Mouse (Mus musculus): ENCODE results near the gene Tgfbr3l. TPM values are rescaled to one million over a fixed set of nuclear protein-coding genes. Genes with fewer than 3 reads are reported as not detected.

Tgfbr3l gene
- 3.3 and 5.0 TPM in 2 replicates for polyA plus RNA-seq (2014; fragmentation: Nextera tagmentation; extraction: Ambion mirVana)

DNA sequence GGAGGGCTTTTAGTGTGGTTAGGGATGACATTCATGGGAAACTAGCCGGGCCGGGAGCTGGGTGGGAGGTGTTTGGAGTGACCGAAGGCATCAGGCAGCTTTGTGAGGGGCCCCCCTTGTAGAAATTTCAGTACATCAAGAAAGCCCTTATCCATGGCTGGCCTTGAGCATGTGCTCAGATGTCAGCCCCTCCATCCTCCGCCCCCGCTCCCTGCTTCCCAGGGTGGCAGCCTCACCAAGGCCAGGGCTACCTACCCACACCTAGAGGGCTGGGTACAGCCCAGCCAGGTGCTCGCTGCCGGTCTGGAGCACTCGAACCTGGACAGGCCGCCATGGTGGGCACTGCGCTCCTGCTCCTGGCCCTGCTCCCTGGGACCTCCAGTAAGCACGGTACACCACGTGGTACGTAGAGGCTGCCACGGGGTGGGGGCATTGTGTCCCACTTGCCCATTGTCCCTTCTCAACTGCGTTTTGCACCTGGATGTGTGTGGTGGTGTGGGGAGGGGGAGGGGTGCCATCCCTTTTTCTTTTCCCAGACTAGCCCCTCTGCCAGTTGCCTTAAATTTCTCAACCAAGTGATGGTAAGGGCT lies at the start of gene Tgfbr3l:
Gene Tgfbr3l, plus strand, starts transcription at position 264 of the 590 bp plus-strand sequence.
- WGBS, result 82% methylated on average over 15 of the region's 15 CpGs
- Histone ChIP-seq H3K4me3 (ENCODE audit: low read depth, low read length) (no peak within 1 kb of the TSS), H3K36me3 (ENCODE audit: control insufficient read depth, insufficient read depth, low read length) (peaks cover 64% of the 10 kb centered on the region), H3K27me3 (replicated peaks; ENCODE audit: control insufficient read depth, insufficient read depth, low read length) (no peaks in the 10 kb centered on the region), H3K9ac (ENCODE audit: low read depth, low read length) (peak within 1 kb of the TSS; percentile 46), H3K9me3 (ENCODE audit: control insufficient read depth, low read length) (no peaks in the 10 kb centered on the region), H3K4me2 (ENCODE audit: low read depth, low read length) (no peak within 1 kb of the TSS), H3K27ac (replicated peaks; ENCODE audit: low read depth, low read length) (no peak within 1 kb of the TSS), H3K4me1 (ENCODE audit: control insufficient read depth, insufficient read depth, low read length) (peaks cover 10% of the 10 kb centered on the region)
- DNase-seq (ENCODE audit: low spot score) (no peak), ATAC-seq (ENCODE audit: low read depth) (no peak)

DNA sequence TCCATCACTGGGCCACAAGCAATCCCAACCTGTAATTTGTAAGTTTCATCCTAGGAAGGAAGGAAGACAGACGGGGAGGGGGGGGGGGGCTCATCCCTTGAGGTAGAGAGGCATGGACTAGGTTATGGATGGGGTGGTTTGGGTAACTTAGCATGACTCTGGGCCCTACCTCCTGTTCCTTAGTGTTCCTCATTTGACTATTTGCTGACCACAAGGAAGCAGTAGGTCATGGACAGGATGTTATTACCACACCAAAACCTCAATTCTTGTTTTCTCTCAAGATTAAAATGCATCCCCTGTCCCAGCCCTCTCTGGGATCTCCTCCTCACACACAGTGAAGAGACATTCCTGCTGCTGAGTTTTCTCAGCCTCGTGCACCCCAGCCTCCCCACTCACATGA lies 46.7 kb upstream of the Tgfbr3l start:
- no peaks in the 10 kb centered on the region for H3K4me1 ChIP-seq (ENCODE audit: control insufficient read depth, insufficient read depth, low read length)
- H3K9me3 ChIP-seq (ENCODE audit: control insufficient read depth, low read length), result no peaks in the 10 kb centered on the region
- H3K36me3 ChIP-seq (ENCODE audit: control insufficient read depth, insufficient read depth, low read length), result peaks cover 31% of the 10 kb centered on the region
- no peak overlapping the region for H3K27ac ChIP-seq (replicated peaks; ENCODE audit: low read depth, low read length)
- H3K4me3 ChIP-seq (ENCODE audit: low read depth, low read length), result no peak overlapping the region
- H3K27me3 ChIP-seq (replicated peaks; ENCODE audit: control insufficient read depth, insufficient read depth, low read length), result peaks cover 24% of the 10 kb centered on the region
- WGBS, result 65% methylated on average over 2 of the region's 2 CpGs
- no peak overlapping the region for H3K4me2 ChIP-seq (ENCODE audit: low read depth, low read length)
- no peak overlapping the region for H3K9ac ChIP-seq (ENCODE audit: low read depth, low read length)
- DNase-seq (ENCODE audit: low spot score) (no peak), ATAC-seq (ENCODE audit: low read depth) (no peak; the same call in 1 of the 2 replicates)

DNA sequence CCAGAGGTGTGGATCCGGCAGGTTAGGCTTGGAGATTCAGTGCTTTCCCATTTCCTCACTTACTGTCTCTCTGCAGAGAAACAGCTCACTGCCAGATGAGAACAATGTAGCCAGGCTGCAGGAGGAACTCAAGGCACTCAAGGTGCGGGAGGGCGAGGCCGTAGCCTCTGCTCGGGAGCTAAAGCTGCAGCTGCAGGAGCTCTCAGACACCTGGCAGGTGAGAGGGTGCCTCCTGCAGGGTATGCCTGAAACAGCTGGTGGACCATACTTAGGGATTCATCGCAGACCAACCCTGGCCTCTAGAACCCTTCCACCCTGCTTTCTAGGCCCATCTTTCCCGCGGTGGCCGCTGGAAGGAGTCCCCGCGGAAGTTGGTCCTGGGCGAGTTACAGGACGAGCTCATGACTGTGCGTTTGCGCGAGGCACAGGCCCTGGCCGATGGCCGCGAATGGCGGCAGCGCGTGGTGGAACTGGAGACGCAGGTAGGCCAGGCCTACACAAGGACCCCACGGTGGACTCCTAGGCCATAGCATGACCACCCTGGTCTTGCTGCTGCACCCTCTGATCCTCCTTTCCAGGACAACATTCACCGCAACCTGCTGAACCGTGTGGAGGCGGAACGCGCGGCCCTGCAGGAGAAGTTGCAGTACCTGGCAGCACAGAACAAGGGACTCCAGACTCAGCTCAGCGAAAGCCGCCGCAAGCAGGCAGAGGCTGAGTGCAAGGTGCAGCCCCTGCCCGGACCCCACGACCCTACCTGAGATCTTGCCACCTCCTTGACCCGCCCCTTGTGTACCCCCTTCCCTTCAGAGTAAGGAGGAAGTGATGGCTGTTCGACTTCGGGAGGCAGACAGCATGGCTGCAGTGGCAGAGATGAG lies 42.5 kb upstream of the Tgfbr3l start:
- H3K4me2 ChIP-seq (ENCODE audit: low read depth, low read length), result 0 out of 2 replicates have a peak overlapping the region, but pooled peaks have one; percentile 26
- ATAC-seq (ENCODE audit: low read depth), result no peak
- 36% methylated on average over 35 of the region's 38 CpGs for WGBS
- H3K27me3 ChIP-seq (replicated peaks; ENCODE audit: control insufficient read depth, insufficient read depth, low read length), result peaks cover 34% of the 10 kb centered on the region
- no peaks in the 10 kb centered on the region for H3K9me3 ChIP-seq (ENCODE audit: control insufficient read depth, low read length)
- no peak overlapping the region for H3K4me3 ChIP-seq (ENCODE audit: low read depth, low read length)
- no peak for DNase-seq (ENCODE audit: low spot score)
- no peaks in the 10 kb centered on the region for H3K4me1 ChIP-seq (ENCODE audit: control insufficient read depth, insufficient read depth, low read length)
- no peak overlapping the region for H3K27ac ChIP-seq (replicated peaks; ENCODE audit: low read depth, low read length)
- 0 out of 2 replicates have a peak overlapping the region, but pooled peaks have one; percentile 26 for H3K9ac ChIP-seq (ENCODE audit: low read depth, low read length)
- H3K36me3 ChIP-seq (ENCODE audit: control insufficient read depth, insufficient read depth, low read length), result peaks cover 26% of the 10 kb centered on the region

DNA sequence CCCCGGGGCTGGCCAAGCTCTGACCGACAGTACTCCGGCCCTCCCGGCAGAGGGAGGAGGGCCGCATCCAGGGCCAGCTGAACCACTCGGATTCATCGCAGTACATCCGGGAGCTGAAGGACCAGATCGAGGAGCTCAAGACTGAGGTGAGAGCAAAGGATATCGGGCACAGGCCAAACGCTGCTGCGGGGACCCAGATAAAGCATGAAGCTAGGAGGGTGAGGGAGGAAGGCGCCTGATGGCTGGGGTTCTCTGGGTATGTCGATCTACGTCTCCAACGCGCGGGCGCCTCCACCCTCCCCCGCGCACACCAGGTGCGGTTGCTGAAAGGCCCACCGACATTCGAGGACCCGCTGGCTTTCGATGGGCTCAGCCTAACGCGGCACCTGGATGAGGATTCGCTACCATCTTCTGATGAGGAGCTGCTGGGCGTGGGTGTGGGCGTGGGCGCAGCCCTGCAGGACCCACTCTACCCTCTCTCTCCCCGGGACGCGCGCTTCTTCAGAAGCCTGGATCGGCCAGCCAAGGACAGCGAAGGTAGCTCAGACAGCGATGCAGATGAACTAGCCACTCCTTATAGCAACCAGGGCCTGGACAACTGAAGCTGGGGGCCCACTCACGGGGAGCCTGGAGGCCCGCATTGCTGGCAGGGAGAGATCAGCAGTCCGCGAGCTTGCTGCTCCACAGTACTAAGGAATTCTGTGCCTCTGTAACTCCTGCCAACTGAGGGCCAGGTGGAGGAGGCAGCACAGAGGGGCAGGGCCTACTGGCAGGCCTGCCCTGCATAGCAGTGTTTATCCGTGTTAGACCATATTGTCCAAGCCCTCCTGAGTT lies 41.6 kb upstream of the Tgfbr3l start:
- Histone ChIP-seq H3K4me3 (ENCODE audit: low read depth, low read length) (no peak overlapping the region), H3K4me1 (ENCODE audit: control insufficient read depth, insufficient read depth, low read length) (no peaks in the 10 kb centered on the region), H3K27me3 (replicated peaks; ENCODE audit: control insufficient read depth, insufficient read depth, low read length) (peaks cover 34% of the 10 kb centered on the region), H3K9ac (ENCODE audit: low read depth, low read length) (peak overlapping the region; percentile 30; the same call in 1 of the 2 replicates), H3K4me2 (ENCODE audit: low read depth, low read length) (peak overlapping the region; percentile 26), H3K36me3 (ENCODE audit: control insufficient read depth, insufficient read depth, low read length) (peaks cover 26% of the 10 kb centered on the region), H3K27ac (replicated peaks; ENCODE audit: low read depth, low read length) (no peak overlapping the region), H3K9me3 (ENCODE audit: control insufficient read depth, low read length) (no peaks in the 10 kb centered on the region)
- 16% methylated on average over 31 of the region's 44 CpGs for whole genome bisulfite sequencing
- DNase-seq (ENCODE audit: low spot score) (no peak), ATAC-seq (ENCODE audit: low read depth) (peak; percentile 31)

DNA sequence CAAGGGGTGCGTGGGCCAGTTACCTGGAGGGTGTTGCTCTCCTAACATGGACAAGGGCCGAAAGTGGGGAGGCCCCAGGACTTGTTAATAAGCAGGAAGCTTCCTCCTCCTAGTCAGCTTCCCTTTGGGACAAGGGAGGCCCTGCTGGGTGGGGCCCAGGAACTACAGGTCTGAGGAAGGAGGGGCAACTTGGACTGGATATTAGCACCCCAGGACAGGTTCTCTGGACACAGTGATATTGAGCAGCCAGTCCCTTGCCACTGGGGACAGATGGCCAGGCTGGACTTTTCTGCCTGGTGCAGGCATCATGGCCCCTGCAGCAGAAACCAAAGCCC lies 41.0 kb upstream of the Tgfbr3l start:
- H3K27ac ChIP-seq (replicated peaks; ENCODE audit: low read depth, low read length), result no peak overlapping the region
- H3K4me3 ChIP-seq (ENCODE audit: low read depth, low read length), result no peak overlapping the region
- 78% methylated on average over 2 of the region's 2 CpGs for WGBS
- ATAC-seq (ENCODE audit: low read depth), result peak; percentile 4; the same call in 1 of the 2 replicates
- DNase-seq (ENCODE audit: low spot score), result no peak
- peaks cover 34% of the 10 kb centered on the region for H3K27me3 ChIP-seq (replicated peaks; ENCODE audit: control insufficient read depth, insufficient read depth, low read length)
- H3K9ac ChIP-seq (ENCODE audit: low read depth, low read length), result 0 out of 2 replicates have a peak overlapping the region, but pooled peaks have one; percentile 30
- no peaks in the 10 kb centered on the region for H3K4me1 ChIP-seq (ENCODE audit: control insufficient read depth, insufficient read depth, low read length)
- H3K36me3 ChIP-seq (ENCODE audit: control insufficient read depth, insufficient read depth, low read length), result peaks cover 26% of the 10 kb centered on the region
- no peak overlapping the region for H3K4me2 ChIP-seq (ENCODE audit: low read depth, low read length)
- H3K9me3 ChIP-seq (ENCODE audit: control insufficient read depth, low read length), result no peaks in the 10 kb centered on the region

DNA sequence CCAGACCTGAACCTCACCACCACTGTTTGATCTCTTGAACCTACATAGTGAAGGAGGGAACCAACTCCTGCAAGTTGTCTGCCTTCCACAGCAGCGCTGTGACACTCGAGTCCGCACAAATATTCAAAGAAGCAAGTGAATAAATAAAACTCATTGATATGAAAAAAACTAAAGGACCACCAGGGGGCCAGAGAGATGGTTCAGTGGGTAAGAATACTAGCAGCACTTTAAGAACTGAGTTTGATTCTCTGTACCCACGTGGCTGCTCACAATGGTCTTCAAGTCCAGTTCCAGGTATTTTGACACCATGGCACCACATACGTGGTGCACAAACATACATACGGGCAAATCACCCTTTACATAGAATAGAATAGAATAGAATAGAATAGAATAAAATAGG lies 36.9 kb upstream of the Tgfbr3l start:
- Histone ChIP-seq H3K9ac (ENCODE audit: low read depth, low read length) (no peak overlapping the region), H3K4me2 (ENCODE audit: low read depth, low read length) (no peak overlapping the region), H3K9me3 (ENCODE audit: control insufficient read depth, low read length) (no peaks in the 10 kb centered on the region), H3K4me1 (ENCODE audit: control insufficient read depth, insufficient read depth, low read length) (peaks cover 18% of the 10 kb centered on the region), H3K27ac (replicated peaks; ENCODE audit: low read depth, low read length) (no peak overlapping the region), H3K27me3 (replicated peaks; ENCODE audit: control insufficient read depth, insufficient read depth, low read length) (peaks cover 33% of the 10 kb centered on the region), H3K36me3 (ENCODE audit: control insufficient read depth, insufficient read depth, low read length) (peaks cover 12% of the 10 kb centered on the region; the same call in 1 of the 2 replicates), H3K4me3 (ENCODE audit: low read depth, low read length) (no peak overlapping the region)
- ATAC-seq (ENCODE audit: low read depth), result no peak
- WGBS, result 75% methylated on average over 6 of the region's 6 CpGs
- no peak for DNase-seq (ENCODE audit: low spot score)

DNA sequence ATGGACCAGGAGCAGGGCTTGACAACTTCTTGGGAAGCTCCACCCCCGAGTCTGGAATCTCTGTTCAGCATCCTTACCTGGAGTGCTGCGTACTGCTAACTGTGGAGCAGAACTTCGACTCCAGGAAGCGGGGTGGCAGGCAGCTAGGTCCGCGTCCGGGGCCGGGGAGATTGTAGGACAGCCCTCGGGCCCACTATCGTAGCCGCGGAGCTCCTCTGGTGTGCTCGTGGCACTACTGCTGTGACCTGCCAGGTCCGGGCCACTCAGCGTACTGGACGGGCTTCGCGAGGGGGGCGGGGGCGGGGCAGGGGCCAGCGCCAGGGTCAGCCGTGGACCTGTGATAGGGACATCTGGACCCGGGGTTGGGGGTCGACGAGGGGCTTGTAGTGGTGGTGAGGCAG lies 35.2 kb upstream of the Tgfbr3l start:
- H3K4me2 ChIP-seq (ENCODE audit: low read depth, low read length), result peak overlapping the region; percentile 87
- peak; percentile 9; the same call in 1 of the 2 replicates for ATAC-seq (ENCODE audit: low read depth)
- H3K27ac ChIP-seq (replicated peaks; ENCODE audit: low read depth, low read length), result no peak overlapping the region; the same call in 1 of the 2 replicates
- no peak for DNase-seq (ENCODE audit: low spot score)
- peak overlapping the region; percentile 66 for H3K9ac ChIP-seq (ENCODE audit: low read depth, low read length)
- peaks cover 18% of the 10 kb centered on the region for H3K4me1 ChIP-seq (ENCODE audit: control insufficient read depth, insufficient read depth, low read length)
- H3K27me3 ChIP-seq (replicated peaks; ENCODE audit: control insufficient read depth, insufficient read depth, low read length), result peaks cover 38% of the 10 kb centered on the region
- peaks cover 12% of the 10 kb centered on the region; the same call in 1 of the 2 replicates for H3K36me3 ChIP-seq (ENCODE audit: control insufficient read depth, insufficient read depth, low read length)
- 1% methylated on average over 24 of the region's 25 CpGs for WGBS
- H3K9me3 ChIP-seq (ENCODE audit: control insufficient read depth, low read length), result no peaks in the 10 kb centered on the region
- H3K4me3 ChIP-seq (ENCODE audit: low read depth, low read length), result peak overlapping the region; percentile 46
